Mouse (Mus musculus) MEL (cell line): ENCODE measurements around the gene Rbfox3.

Source experiments
- CHD1 ChIP-seq: IDR thresholded peaks from 2 replicates; pipeline ENCODE4 v1.6.1; 2012; ENCODE audit warnings: low read depth, mild to moderate bottlenecking, inconsistent platforms, low read length, improper control_type of control experiment
- CTCF ChIP-seq, 3 experiments: IDR thresholded peaks in 2 of 3; conservative IDR thresholded peaks in 1 of 3; 2 replicates each; pipeline ENCODE4 v1.5.1; 2011 to 2012; ENCODE audit warnings: low read length in 3 of 3, low read depth in 2 of 3, mild to moderate bottlenecking in 2 of 3, improper control_type of control experiment in 1 of 3, inconsistent platforms in 1 of 3, mixed read lengths in 1 of 3, moderate library complexity in 1 of 3; ENCODE audit not compliant: control insufficient read depth in 1 of 3, insufficient read depth in 1 of 3, poor library complexity in 1 of 3, severe bottlenecking in 1 of 3
- E2F4 ChIP-seq: IDR thresholded peaks from 2 replicates; pipeline ENCODE4 v1.6.1; 2011; ENCODE audit warnings: low read depth, low read length, improper control_type of control experiment, borderline replicate concordance
- EP300 ChIP-seq, 2 experiments: IDR thresholded peaks; 2 replicates each; pipeline ENCODE4 v1.6.1; 2011; ENCODE audit warnings: improper control_type of control experiment in 2 of 2, low read length in 2 of 2, low read depth in 1 of 2, mild to moderate bottlenecking in 1 of 2
- ETS1 ChIP-seq: IDR thresholded peaks from 2 replicates; pipeline ENCODE4 v1.6.1; 2012; ENCODE audit warnings: low read depth, mild to moderate bottlenecking, inconsistent platforms, low read length, improper control_type of control experiment, moderate library complexity
- GATA1 ChIP-seq: IDR thresholded peaks from 2 replicates; pipeline ENCODE4 v1.6.1; 2011; ENCODE audit warnings: low read depth, low read length, improper control_type of control experiment
- POLR2A ChIP-seq, 2 experiments: IDR thresholded peaks; 2 replicates each; pipeline ENCODE4 v1.6.1; 2011 to 2012; ENCODE audit warnings: low read length in 2 of 2, mild to moderate bottlenecking in 2 of 2, control low read depth in 1 of 2, improper control_type of control experiment in 1 of 2, low read depth in 1 of 2, moderate library complexity in 1 of 2; ENCODE audit not compliant: control insufficient read depth in 1 of 2, insufficient read depth in 1 of 2, poor library complexity in 1 of 2
- POLR2AphosphoS2 ChIP-seq: IDR thresholded peaks from 2 replicates; pipeline ENCODE4 v1.6.1; 2011; ENCODE audit warnings: low read length, improper control_type of control experiment
- TBP ChIP-seq: IDR thresholded peaks from 2 replicates; pipeline ENCODE4 v1.8.0; 2011; ENCODE audit warnings: low read depth, low read length, improper control_type of control experiment
- USF2 ChIP-seq, 2 experiments: IDR thresholded peaks; 2 replicates each; pipeline ENCODE4 v1.6.1; 2011 to 2012; ENCODE audit warnings: improper control_type of control experiment in 2 of 2, low read length in 2 of 2, borderline replicate concordance in 1 of 2, inconsistent platforms in 1 of 2, low read depth in 1 of 2, mild to moderate bottlenecking in 1 of 2; ENCODE audit not compliant: insufficient read depth in 1 of 2
- ZKSCAN1 ChIP-seq: IDR thresholded peaks from 2 replicates; pipeline ENCODE4 v1.6.1; 2012; ENCODE audit warnings: low read depth, mild to moderate bottlenecking, inconsistent platforms, low read length, improper control_type of control experiment, moderate library complexity
- ZMIZ1 ChIP-seq: IDR thresholded peaks from 2 replicates; pipeline ENCODE4 v1.6.1; 2012; ENCODE audit warnings: low read depth, mild to moderate bottlenecking, inconsistent platforms, low read length, improper control_type of control experiment, moderate library complexity

- TF ChIP-seq CTCF (IDR thresholded peaks at IDR 0.05 in 2 of 3, conservative IDR thresholded peaks at IDR 0.05 in 1 of 3; ENCODE audit: control insufficient read depth in 1 of 3, insufficient read depth in 1 of 3, low read depth in 2 of 3, low read length in 3 of 3, poor library complexity in 1 of 3, severe bottlenecking in 1 of 3), result no peak
- no peak for TF ChIP-seq USF2 (IDR thresholded peaks at IDR 0.05; ENCODE audit: borderline replicate concordance in 1 of 2, insufficient read depth in 1 of 2, low read depth in 1 of 2, low read length in 2 of 2)
- TF ChIP-seq POLR2A (IDR thresholded peaks at IDR 0.05; ENCODE audit: control insufficient read depth in 1 of 2, insufficient read depth in 1 of 2, low read depth in 1 of 2, low read length in 2 of 2, poor library complexity in 1 of 2), result no peak
- no peak for TF ChIP-seq EP300 (IDR thresholded peaks at IDR 0.05; ENCODE audit: low read depth in 1 of 2, low read length in 2 of 2)
- no peak for TF ChIP-seq TBP
- TF ChIP-seq GATA1, result no peak
- no peak for TF ChIP-seq POLR2AphosphoS2
- TF ChIP-seq E2F4, result no peak
- no peak for TF ChIP-seq ZKSCAN1
- no peak for TF ChIP-seq CHD1
- no peak for TF ChIP-seq ZMIZ1
- TF ChIP-seq ETS1, result no peak
Observed at GRCm38 (mm10) chr11:118759228-118759627, 152.2 kb downstream of the Rbfox3 start.
